Mouse (Mus musculus): ENCODE data around the gene Atf2.
"Not testable (repeated sequence)": the region's sequence is repeated elsewhere in the genome, so short reads cannot be mapped to it uniquely, and the experiment has no call there.

Gene Atf2

DNA sequence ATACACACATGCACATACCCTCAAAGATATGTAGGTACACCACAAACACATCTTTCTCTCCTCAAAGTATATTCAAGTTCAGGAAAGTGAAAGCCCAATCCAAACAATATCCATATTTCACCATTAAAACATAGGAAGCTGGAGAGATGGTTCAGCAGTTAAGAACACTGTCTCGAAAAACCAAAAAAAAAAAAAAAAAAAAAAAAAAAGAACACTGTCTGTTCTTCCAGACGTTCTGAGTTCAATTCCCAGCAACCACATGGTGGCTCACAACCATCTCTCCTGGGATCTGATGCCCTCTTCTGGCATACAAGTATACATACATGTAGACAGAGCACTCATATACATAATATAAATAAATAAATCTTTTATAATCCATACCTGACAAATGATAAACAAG lies 6.4 kb downstream of the Atf2 start:
- DNase-seq (ENCODE audit: low spot score) = no peak

DNA sequence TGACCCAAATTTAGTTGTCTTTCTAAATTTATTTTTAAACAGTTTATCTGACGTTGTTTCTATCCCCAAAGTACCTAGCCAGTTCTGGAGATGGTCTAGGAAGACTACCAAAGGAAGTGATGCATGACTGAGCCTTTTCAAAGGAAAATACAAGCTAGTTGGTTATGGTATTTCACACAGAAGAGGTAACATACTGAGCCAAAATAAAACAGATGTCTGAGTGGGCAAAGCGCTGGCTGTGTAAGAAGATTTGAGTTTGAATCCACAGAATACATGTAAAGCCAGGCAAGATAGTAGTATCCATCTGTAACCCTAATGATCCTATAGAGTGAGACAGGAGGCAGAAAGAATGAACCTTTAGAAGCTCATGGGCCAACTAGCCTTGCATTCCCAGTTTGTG lies 14.5 kb downstream of the Atf2 start:
- DNase-seq (ENCODE audit: low spot score) = no peak

DNA sequence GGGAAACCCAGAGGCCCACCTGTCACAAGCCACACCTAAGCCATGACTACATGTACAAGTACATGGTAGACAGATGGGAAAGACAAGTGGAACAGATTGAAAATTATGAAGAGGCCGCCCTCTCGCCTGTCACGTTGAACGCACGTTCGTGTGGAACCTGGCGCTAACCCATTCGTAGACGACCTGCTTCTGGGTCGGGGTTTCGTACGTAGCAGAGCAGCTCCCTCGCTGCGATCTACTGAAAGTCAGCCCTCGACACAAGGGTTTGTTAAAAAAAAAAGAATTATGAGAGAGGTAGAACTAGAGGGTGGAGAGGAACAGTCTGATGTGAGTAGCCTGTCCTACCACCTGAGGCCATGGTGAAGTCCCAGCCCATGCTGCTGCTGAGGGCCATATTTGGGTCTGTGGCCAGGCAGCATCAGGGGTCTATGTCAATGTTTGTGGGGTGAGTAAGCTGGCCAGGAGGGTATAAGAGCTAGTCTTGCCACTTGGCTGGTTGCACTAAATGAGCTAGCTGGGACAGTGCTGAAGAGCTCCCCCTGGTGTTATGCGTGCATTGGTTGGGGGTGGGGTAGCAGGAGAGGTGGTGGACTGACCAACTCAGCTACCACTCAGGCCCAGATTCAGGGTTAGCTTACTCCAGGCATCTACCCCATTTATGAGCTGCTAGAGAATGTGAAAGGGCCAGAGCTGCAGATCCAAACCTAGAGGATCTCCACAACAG lies 24.5 kb downstream of the Atf2 start:
- DNase-seq (ENCODE audit: low spot score) = peak; percentile 55

DNA sequence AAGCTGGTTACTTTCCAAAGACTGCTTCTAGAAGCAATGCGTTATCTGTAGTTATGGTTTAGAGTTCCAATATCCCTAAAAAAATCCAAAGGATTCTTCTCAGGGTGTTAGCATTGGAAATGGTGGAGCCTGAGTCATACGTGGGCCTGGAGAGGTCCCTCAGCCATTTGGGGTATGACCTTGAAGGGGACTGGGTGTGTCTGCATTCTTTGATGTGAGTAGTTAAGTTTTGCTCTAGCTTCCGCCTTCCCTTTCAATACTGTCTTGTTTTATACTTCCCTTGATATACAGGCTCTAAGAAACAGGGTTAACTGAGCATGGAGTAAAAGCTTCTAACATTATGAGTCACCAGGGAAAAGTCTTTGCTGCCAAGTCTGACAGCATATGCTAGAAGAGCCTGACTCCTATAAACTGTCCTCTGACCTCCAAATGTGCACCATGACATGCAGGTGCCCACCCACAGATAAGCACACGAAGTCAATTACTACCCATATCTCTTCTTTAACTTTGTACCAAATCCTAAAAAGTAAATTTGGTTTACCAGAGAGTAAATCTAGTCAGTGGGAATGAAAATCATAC lies 32.3 kb downstream of the Atf2 start:
- no peak for DNase-seq (ENCODE audit: low spot score)

DNA sequence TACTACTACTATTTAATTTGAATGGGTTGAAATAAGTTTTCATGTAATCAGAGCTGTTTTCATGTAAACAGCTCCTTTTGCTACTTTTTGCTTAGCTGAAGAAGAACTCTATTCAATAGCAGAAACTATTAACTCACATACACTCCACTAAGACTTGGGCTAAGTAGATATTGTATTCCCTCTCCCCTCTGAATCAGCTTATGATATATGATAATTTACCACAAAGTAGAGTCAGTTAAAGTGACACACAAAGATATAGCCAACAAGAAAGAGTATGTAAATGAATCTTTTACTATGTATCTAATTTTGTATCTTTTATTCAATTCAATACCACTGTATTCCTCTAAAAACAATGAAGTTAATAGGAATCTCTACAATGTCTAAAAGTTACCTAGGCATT lies 35.1 kb downstream of the Atf2 start:
- no peak for DNase-seq (ENCODE audit: low spot score)

DNA sequence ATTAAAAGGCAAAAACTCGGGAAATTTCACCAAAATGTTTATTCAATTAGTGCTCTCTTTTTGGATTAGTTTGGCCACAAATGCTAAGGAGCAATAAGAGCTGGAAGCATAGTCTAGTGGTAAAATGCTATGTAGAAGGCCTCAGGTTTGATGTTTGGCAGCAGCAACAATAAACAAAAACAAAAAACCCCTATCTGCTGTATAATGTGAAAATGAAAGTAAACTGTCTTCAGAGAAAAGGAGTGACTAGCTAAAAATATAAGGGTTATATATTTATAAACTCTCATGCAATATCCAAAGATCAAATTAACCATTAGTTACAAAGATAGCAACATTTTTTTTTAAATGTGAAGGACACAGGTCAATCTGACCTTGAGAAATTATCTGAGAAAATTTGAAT lies 36.2 kb downstream of the Atf2 start:
- no peak for DNase-seq (ENCODE audit: low spot score)

DNA sequence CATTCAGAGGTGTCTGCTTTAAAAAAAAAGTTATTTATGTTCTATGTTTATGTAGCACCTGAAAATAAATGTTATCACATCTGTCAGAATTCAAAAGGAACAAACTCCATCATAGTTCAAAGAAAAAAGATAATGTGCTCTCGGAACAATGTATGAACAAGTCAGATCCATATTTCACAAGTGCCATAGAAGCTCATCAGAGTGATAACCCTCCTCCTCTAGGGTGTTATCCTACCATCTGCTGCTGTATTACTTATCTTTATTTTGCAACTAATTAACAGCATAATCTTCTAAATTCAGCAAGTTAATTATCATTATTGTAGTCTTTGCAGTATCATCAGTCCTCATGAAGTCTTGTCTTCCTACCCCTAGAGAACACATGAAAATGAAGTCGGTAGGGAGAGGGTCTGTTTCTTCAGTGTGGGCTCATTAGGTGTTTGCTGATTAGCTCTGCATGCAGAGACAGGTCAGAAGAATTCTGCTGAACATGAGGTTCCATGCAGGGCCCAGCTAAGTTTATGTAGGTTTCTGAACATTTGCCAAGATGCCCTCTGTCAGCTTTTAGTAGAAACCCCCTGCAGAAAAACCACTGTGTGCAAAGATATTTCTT lies 57.9 kb downstream of the Atf2 start:
- no peak for DNase-seq (ENCODE audit: low spot score)

DNA sequence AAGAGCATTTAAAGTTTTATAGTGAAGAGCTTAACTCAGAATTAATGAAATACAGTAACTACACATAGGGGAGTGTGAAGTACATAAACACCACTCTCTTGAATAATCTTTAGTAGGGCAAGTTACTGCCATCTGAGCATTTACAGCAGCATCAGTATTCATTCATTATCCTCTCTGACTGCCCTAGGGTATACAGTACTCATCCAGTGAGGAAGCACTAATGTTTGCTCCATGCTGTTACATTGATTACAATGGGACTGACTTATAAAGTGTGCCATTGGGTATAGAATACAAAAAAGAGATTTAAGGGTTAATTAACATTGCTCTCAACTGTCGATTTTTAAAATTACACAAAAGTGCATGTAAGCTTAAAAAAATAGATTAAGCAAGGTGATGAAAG lies 59.2 kb downstream of the Atf2 start:
- DNase-seq (ENCODE audit: low spot score) = no peak

DNA sequence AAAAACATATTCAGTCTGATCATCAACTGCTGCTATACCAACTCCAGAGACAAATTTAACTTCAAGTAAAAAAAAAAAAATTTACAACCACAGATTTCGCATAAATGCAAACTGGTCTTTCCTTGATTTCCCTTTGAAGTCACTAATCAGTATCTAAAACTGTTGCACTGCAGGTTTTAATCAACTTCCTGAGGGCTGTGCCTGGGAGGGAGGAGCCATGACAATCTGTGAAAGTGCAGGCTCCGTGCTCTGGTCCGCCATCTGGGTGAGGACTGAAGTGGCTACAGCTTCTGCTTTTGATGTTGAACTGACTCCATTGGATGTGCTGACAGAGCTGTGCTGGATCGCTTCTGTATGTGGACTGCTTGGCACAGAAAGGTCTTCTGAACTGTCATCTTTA lies 73.7 kb downstream of the Atf2 start:
- DNase-seq (ENCODE audit: low spot score) = no peak

DNA sequence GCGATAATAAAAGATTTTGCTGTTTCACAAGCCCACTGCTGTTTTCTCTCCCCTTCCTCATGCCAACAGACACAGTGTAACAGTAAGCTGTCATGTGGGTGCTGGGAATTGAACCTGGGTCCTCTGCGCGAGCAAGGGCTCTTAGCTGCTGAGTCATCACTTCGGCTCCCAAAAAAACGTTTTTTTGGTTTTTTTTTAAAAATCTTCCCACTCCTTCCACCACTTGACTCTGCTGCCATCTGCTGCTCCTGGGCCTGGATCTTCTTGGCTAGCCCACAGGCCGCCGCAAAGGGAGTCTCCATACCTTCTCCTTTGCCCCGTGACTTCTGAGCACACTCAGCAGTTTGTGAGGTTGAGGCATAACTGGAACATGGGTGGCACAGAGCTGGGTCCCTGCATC lies 84.8 kb downstream of the Atf2 start:
- DNase-seq (ENCODE audit: low spot score) = no peak

DNA sequence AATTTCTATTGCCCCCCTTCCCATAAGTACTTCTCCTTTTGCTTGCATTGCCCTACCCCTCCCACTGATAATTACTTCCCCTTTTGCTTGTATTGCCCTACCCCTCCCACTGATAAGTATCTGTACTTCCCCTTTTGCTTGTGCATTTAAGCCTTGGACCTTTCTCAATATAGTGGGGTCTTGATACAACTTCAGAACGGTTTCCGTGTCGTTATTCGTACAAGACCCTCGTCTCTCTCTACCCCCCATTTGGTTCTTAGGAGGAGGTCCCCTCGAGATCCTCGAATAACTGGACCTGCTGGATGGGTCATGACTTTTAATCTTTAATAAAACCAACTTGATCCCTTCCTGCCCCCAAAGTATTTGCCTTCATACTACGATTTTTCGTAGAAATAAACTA lies 92.3 kb downstream of the Atf2 start:
- DNase-seq (ENCODE audit: low spot score) = not testable (repeated sequence)

DNA sequence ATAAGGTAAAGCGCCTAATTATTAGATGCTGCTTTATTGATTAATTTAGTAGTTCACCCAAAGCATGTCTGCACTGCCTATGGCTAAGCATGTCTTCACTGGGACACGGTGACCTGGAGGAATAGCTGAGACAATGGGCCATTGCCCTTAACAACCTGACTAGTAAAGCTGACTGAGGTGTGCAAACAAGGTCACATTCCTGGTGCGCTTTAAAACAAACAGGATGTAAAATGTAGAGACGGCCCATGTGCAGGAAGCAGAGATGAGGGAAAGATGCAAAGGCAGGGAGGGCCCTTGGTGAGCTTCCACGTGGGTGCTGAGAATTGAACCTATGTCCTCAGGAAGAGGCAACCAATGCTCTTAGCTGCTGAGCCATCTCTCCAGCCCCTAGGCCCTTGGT lies 93.7 kb downstream of the Atf2 start:
- DNase-seq (ENCODE audit: low spot score) = no peak

DNA sequence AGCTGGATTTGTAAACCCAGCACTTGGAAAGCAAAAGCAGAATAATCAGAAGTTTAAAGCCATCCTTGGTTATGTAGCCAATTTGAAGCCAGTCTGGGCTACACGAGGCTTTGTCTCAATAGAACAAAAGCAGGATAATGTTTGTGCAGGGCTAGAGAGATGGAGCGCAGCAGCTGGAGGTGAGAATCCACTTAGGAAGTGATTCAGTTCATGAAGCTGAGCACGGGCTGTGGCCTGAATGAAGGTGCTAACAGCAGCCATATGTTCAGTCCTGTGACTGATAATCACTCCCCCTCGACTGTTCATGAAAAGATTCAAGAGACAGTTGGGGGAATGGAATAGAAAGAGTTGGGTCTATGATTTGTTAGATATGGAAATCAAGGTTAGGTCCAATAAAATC lies 94.3 kb downstream of the Atf2 start:
- no peak for DNase-seq (ENCODE audit: low spot score)

DNA sequence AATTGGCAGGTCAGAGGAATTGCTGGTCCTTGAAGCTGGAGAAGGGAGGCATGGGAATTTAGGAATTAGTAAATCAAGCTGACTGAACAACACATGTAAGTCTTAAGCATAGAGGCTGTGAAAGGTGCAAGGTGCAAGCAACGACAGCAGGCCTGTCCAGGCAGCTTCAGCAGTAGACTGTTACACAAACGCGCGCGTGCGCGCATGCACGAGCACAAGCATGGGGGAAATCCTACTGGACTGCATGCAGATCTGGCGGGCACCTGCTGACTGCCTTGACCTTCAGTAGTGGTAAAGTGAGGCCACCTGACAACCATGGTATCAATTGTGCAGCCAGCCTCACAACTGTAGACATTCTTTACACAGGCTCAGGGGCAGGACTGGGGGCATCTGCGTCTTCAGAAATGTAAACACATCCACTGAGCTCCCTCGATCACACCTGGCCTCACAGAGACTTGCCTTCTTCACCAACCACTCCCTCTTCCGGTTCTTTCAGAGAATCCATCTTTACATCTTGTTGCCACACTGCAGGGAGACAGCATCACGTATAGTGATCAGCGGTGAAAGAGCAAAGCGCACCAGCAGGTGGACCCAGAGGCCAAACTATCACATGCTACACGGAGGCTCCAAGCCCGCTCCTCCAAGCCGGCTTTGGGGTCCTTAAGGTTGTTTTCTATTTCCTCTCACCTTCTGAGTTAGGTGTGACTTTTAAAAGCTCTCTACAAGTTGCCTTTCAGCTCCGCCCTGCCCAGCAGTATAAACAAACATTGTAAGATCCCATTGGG lies 100.4 kb downstream of the Atf2 start:
- DNase-seq (ENCODE audit: low spot score) = no peak

DNA sequence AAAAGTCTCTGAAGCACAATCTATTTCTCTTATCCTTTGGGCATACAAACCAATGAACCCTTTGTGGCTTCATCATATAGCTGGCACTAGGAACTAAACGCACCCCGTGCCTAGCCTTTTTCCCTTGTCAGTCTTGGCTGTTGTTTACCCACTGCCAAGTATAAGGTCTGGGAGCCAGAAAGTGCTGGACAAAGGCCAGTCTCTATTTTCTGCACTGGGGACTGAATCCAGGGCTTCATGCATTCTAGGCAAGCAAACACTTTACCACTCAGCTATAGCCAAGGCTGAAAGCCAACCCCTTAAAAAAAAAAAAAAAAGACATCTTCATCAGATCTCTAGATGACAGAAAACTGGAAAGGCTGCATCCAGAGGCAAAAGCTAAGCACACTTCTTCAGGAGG lies 102.1 kb downstream of the Atf2 start:
- DNase-seq (ENCODE audit: low spot score) = no peak

DNA sequence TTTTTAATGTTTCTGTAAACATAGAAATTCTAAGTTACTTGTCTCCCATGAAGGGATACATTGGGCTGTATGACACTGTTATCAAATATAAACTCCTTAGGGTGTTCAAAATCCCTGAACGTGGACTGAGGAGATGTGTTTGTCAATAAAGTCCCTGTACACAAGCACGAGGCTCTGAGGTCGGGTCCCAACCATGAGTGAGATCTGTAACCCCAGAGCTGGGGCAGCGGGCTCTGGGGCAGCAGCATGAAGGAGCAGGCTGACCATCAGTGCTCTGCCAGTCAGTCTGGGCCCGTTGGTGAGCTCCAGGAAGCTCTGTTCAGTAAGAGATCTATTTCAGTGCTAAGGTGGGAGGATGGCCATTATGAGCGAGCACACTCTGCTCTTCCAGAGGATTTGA lies 104.0 kb downstream of the Atf2 start:
- no peak for DNase-seq (ENCODE audit: low spot score)

DNA sequence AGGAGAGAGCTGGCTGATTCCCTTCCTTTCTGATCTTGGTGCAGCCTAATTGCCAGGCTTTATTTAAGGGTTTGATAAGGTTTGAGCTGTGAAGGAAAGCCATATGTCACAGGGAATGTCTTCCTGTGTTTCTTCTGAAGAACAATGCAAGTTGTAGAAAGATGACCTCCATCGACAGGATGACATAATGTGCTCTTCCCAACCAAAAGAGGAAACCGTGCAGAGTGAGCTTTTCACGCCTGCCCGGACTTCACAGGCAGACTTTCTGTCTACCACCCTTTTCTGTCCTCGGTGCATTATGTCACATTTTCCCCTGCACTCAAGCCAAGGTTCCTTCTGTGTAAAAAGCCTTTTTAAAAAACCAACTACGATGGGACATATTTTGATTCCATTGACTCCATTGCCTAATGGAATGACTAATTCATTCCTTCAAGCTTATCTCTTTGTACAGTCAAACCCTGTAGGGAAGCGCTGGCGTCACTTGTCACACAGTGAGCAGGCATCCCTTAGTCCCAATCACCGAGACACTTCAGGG lies 110.0 kb downstream of the Atf2 start:
- DNase-seq (ENCODE audit: low spot score) = no peak

DNA sequence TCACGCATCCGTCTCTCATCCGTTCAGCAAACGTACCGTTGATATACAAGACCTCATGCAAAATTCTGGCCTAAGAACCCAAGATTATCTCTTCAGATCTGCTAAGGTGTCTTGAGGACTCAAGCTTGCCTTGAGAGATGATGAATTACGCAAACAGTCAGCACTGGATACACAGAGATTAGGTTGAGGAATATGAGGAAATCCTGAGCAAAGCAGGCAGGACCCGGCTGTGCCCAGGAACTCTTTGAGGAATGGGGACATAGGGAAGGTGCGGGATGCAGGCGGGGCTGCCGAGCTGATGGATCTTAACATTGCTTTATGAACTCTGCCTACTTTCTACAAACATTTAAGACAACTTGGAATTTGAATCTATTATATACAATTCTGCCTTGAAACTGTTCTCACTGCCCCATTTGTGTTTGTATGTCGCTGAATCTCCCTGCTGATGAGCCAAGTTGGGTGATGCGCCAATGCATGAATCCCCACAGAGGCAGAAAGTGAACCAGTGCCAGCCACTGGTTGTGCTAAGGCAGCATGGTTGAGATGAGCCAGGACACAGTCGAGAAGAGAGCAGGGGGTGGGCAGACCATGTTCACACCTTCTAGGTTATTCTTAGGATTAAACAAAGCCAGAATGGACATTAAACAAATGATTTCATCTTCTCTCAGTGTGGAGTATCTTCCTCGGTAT lies 112.0 kb downstream of the Atf2 start:
- DNase-seq (ENCODE audit: low spot score) = no peak

DNA sequence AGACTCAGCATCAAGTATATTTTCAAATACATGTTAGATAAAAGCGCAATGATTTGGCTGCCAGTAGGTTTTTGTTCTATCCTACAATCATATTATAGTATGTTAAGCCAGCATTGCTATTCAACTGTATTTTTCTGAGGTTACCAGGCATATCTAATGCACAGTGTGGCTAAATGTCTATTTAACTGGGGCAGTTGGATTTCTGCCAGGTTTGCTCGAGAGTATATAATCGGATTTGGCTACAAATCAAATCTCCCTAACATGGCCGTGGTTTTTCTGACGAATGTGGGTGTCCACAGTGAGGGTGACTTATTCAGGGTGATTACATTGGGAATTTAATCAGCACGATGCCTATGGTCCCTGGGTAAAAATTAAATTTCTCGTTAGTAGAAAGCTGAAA lies 112.6 kb downstream of the Atf2 start:
- DNase-seq (ENCODE audit: low spot score) = no peak

DNA sequence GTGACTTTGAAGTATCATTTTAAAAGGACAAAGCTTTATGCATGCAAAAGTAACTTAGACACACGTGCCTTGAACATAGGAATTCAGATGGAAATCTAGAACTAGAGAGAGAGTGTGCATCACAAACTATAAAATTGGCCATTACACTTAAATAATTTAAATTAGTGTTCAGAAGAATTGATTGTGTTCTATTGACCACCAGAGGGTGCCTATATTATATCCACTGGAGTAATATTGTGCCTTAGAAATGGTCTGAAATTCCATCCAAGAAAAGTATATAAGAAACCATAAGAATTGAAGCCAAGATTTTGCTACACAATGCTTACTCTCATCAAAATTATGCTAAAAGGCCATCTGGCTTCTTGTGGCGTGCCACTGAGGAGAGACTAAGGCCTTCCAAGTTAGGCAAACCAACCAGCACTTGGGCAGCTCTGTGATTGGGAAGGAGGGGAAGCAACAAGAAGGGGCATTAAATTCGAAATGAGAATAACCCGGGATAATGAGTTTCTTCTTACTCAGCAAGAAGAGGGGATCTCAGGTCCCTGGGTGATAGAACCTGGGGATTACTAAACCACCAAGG lies 113.3 kb downstream of the Atf2 start:
- no peak for DNase-seq (ENCODE audit: low spot score)

DNA sequence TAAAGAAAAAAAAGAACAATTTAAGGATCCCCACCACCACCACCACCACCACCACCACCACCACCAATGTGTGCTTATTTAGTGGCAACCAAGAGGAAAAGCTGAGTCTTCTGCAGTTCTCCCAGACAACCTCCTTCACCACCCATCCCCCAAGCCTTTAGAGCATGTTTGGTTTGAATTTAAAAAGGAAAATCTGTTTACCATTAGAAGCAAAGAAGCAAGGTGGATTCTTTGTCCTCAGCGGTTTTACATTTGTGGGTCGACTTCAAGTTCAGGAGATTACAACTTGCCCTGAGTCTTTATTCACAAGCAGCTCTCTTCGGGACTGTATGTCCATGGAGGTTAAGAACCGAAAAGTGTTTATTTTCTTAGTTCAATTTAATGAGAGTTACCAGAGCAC lies 115.5 kb downstream of the Atf2 start:
- no peak for DNase-seq (ENCODE audit: low spot score)
